Mouse (Mus musculus) retina, embryonic 14.5 days (tissue): ENCODE results near the gene Olfr589.
"Not testable (repeated sequence)": the region's sequence is repeated elsewhere in the genome, so short reads cannot be mapped to it uniquely, and the experiment has no call there.

ENCODE experiments used
- DNase-seq: peaks from one replicate; pipeline ENCODE4 v3.0.0-alpha.2; 2015; ENCODE audit warnings: low spot score

Gene Olfr589

GRCm38 (mm10) chr7:103156256-103156655, at the start of gene Olfr589:
Gene Olfr589 (minus strand): TSS chr7:103156356.
- no peak for DNase-seq

- DNase-seq, result not testable (repeated sequence)
Observed at GRCm38 (mm10) chr7:103184503-103184902, 28.3 kb upstream of the Olfr589 start, which contains the start of gene Olfr592. Gene Olfr592 (plus strand): TSS chr7:103184803.

- DNase-seq, result no peak
Observed at GRCm38 (mm10) chr7:103178240-103178639, 22.1 kb upstream of the Olfr589 start, which contains the start of gene Olfr591. Gene Olfr591 (minus strand): TSS chr7:103178340.

GRCm38 (mm10) chr7:103169697-103170096, 13.5 kb upstream of the Olfr589 start:
- no peak for DNase-seq

- no peak for DNase-seq
Observed at GRCm38 (mm10) chr7:103140579-103140978, 15.6 kb downstream of the Olfr589 start, which contains the start of gene Olfr588-ps1. Gene Olfr588-ps1 (plus strand): TSS chr7:103140879.

- DNase-seq, result no peak
Observed at GRCm38 (mm10) chr7:103125538-103125937, 30.6 kb downstream of the Olfr589 start, which contains the start of gene Olfr586. Gene Olfr586 (minus strand): TSS chr7:103125638.

GRCm38 (mm10) chr7:103119406-103119805, 36.8 kb downstream of the Olfr589 start:
- peak; percentile 5 for DNase-seq
